Mouse (Mus musculus): Measurements from ENCODE around the gene Use1. TPM values are rescaled to one million over a fixed set of nuclear protein-coding genes. Genes with fewer than 3 reads are reported as not detected.

The Use1 gene
- total and polyA plus RNA-seq, 3 experiments = 69.6 to 130 (median 98.7) TPM

- no peak overlapping the region for H3K9ac ChIP-seq (ENCODE audit: insufficient read depth, low read depth)
- H3K36me3 ChIP-seq (replicated peaks in 1 of 2; ENCODE audit: control insufficient read depth in 1 of 2, insufficient read depth in 1 of 2, low read length in 1 of 2) = peaks cover 32 to 42% of the 10 kb centered on the region in 2 experiments
- no peak overlapping the region for H3K27ac ChIP-seq (ENCODE audit: insufficient read depth, low read depth)
- no peak for DNase-seq (ENCODE audit: extremely low read depth)
- H3K4me3 ChIP-seq (replicated peaks in 1 of 3; ENCODE audit: low read depth in 2 of 3, low read length in 2 of 3, poor library complexity in 1 of 3) = no peak overlapping the region
- H3K4me1 ChIP-seq (ENCODE audit: control insufficient read depth in 1 of 2, insufficient read depth in 2 of 2) = peaks cover 8 to 21% of the 10 kb centered on the region in 2 experiments; a peak in 3 of 4 replicates
- no peaks in the 10 kb centered on the region for H3K9me3 ChIP-seq (replicated peaks; ENCODE audit: low read length)
- dilution Hi-C loops (cut with MboI; ENCODE audit: extremely low pct_ligation_motif_present, extremely low pct_unique_long_range_greater_than_20kb, low sequenced_read_pairs) (no loop called here), in situ Hi-C loops (cut with MboI; ENCODE audit: low pct_ligation_motif_present, low pct_unique_long_range_greater_than_20kb, low sequenced_read_pairs) (no loop called here)
- no peak overlapping the region for H3K4me2 ChIP-seq (ENCODE audit: insufficient read depth, low read depth, poor library complexity, severe bottlenecking)
- no peaks in the 10 kb centered on the region for H3K27me3 ChIP-seq (replicated peaks)
- peak; percentile 40; the same call in 1 of the 2 replicates for TF ChIP-seq ZNF384 (IDR thresholded peaks at IDR 0.05; ENCODE audit: low read depth, low read length)
- peak; percentile 70; the same call in 1 of the 2 replicates for TF ChIP-seq POLR2AphosphoS2 (IDR thresholded peaks at IDR 0.05; ENCODE audit: low read depth, low read length)
- TF ChIP-seq ZMIZ1 (IDR thresholded peaks at IDR 0.05; ENCODE audit: low read depth, low read length) = no peak
- no peak for TF ChIP-seq NRF1 (IDR thresholded peaks at IDR 0.05; ENCODE audit: low read depth, low read length)
- TF ChIP-seq CHD2 (IDR thresholded peaks at IDR 0.05; ENCODE audit: low read length) = 0 out of 2 replicates have a peak, but pooled peaks have one; percentile 10
- TF ChIP-seq POLR2A (IDR thresholded peaks at IDR 0.05; ENCODE audit: low read depth, low read length) = peak; percentile 47
- H3K79me2 ChIP-seq (replicated peaks; ENCODE audit: control insufficient read depth, extremely low read depth, insufficient read depth, poor library complexity, severe bottlenecking) = 0 out of 2 replicates have a peak, but pooled peaks cover 5% of the 10 kb centered on the region
Measured at GRCm38 (mm10) chr8:71411535-71412273, 45.1 kb downstream of the Use1 start.

Other genes with a start within 250 kb of the Use1 start
Only the 20 nearest of the 22 such genes appear.
- 26.1 and 29.0 TPM in 2 replicates for gene Myo9b, start 94.1 kb upstream of the Use1 start, total RNA-seq (2012; rRNA removed)
- 14.2 and 15.3 TPM in 2 replicates for gene Myo9b, start 94.1 kb upstream of the Use1 start, total RNA-seq (2014; rRNA removed)
- 31.5 and 36.2 TPM in 2 replicates for gene Myo9b, start 94.1 kb upstream of the Use1 start, polyA plus RNA-seq (2012; ENCODE audit: insufficient read length, low read depth)
- 25.1 and 33.7 TPM in 2 replicates for gene Haus8, start 93.9 kb upstream of the Use1 start, total RNA-seq (2012; rRNA removed)
- 21.0 and 25.2 TPM in 2 replicates for gene Haus8, start 93.9 kb upstream of the Use1 start, total RNA-seq (2014; rRNA removed)
- gene Haus8, start 93.9 kb upstream of the Use1 start, polyA plus RNA-seq (2012; ENCODE audit: insufficient read length, low read depth) = 30.3 and 40.5 TPM in 2 replicates
- gene Ocel1, start 4.5 kb downstream of the Use1 start, total RNA-seq (2012; rRNA removed) = 7.1 and 8.9 TPM in 2 replicates
- 4.4 and 4.8 TPM in 2 replicates for gene Ocel1, start 4.5 kb downstream of the Use1 start, total RNA-seq (2014; rRNA removed)
- 4.5 and 7.4 TPM in 2 replicates for gene Ocel1, start 4.5 kb downstream of the Use1 start, polyA plus RNA-seq (2012; ENCODE audit: insufficient read length, low read depth)
- gene Nr2f6, start 15.1 kb downstream of the Use1 start, total RNA-seq (2012; rRNA removed) = 25.2 and 25.3 TPM in 2 replicates
- 11.8 and 13.1 TPM in 2 replicates for gene Nr2f6, start 15.1 kb downstream of the Use1 start, total RNA-seq (2014; rRNA removed)
- gene Nr2f6, start 15.1 kb downstream of the Use1 start, polyA plus RNA-seq (2012; ENCODE audit: insufficient read length, low read depth) = 14.2 and 15.6 TPM in 2 replicates
- not detected in 2 replicates for gene Ushbp1, start 29.0 kb downstream of the Use1 start, total RNA-seq (2012; rRNA removed)
- not detected in 2 replicates for gene Ushbp1, start 29.0 kb downstream of the Use1 start, total RNA-seq (2014; rRNA removed)
- gene Ushbp1, start 29.0 kb downstream of the Use1 start, polyA plus RNA-seq (2012; ENCODE audit: insufficient read length, low read depth) = not detected in 2 replicates
- gene Babam1, start 30.0 kb downstream of the Use1 start, total RNA-seq (2012; rRNA removed) = 66.0 and 67.3 TPM in 2 replicates
- gene Babam1, start 30.0 kb downstream of the Use1 start, total RNA-seq (2014; rRNA removed) = 47.6 and 56.7 TPM in 2 replicates
- 132 and 137 TPM in 2 replicates for gene Babam1, start 30.0 kb downstream of the Use1 start, polyA plus RNA-seq (2012; ENCODE audit: insufficient read length, low read depth)
- 17.9 and 24.7 TPM in 2 replicates for gene Ankle1, start 39.2 kb downstream of the Use1 start, total RNA-seq (2012; rRNA removed)
- gene Ankle1, start 39.2 kb downstream of the Use1 start, total RNA-seq (2014; rRNA removed) = 9.0 and 9.4 TPM in 2 replicates
- 17.4 and 17.6 TPM in 2 replicates for gene Ankle1, start 39.2 kb downstream of the Use1 start, polyA plus RNA-seq (2012; ENCODE audit: insufficient read length, low read depth)
- 28.2 and 33.2 TPM in 2 replicates for gene Abhd8, start 96.8 kb downstream of the Use1 start, total RNA-seq (2012; rRNA removed)
- 8.5 and 8.9 TPM in 2 replicates for gene Abhd8, start 96.8 kb downstream of the Use1 start, total RNA-seq (2014; rRNA removed)
- 5.2 and 6.0 TPM in 2 replicates for gene Abhd8, start 96.8 kb downstream of the Use1 start, polyA plus RNA-seq (2012; ENCODE audit: insufficient read length, low read depth)
- 150 and 180 TPM in 2 replicates for gene Mrpl34, start 98.1 kb downstream of the Use1 start, total RNA-seq (2012; rRNA removed)
- gene Mrpl34, start 98.1 kb downstream of the Use1 start, total RNA-seq (2014; rRNA removed) = 80.1 and 94.4 TPM in 2 replicates
- 123 and 133 TPM in 2 replicates for gene Mrpl34, start 98.1 kb downstream of the Use1 start, polyA plus RNA-seq (2012; ENCODE audit: insufficient read length, low read depth)
- 59.3 and 62.8 TPM in 2 replicates for gene Dda1, start 102.4 kb downstream of the Use1 start, total RNA-seq (2012; rRNA removed)
- 49.8 and 57.4 TPM in 2 replicates for gene Dda1, start 102.4 kb downstream of the Use1 start, total RNA-seq (2014; rRNA removed)
- gene Dda1, start 102.4 kb downstream of the Use1 start, polyA plus RNA-seq (2012; ENCODE audit: insufficient read length, low read depth) = 65.8 and 78.1 TPM in 2 replicates
- 5.5 and 6.7 TPM in 2 replicates for gene Ano8, start 119.1 kb downstream of the Use1 start, total RNA-seq (2012; rRNA removed)
- 1.8 and 1.9 TPM in 2 replicates for gene Ano8, start 119.1 kb downstream of the Use1 start, total RNA-seq (2014; rRNA removed)
- 1.8 and 2.1 TPM in 2 replicates for gene Ano8, start 119.1 kb downstream of the Use1 start, polyA plus RNA-seq (2012; ENCODE audit: insufficient read length, low read depth)
- 26.7 and 29.0 TPM in 2 replicates for gene Gtpbp3, start 121.3 kb downstream of the Use1 start, total RNA-seq (2012; rRNA removed)
- gene Gtpbp3, start 121.3 kb downstream of the Use1 start, total RNA-seq (2014; rRNA removed) = 19.5 and 20.7 TPM in 2 replicates
- 17.4 and 21.6 TPM in 2 replicates for gene Gtpbp3, start 121.3 kb downstream of the Use1 start, polyA plus RNA-seq (2012; ENCODE audit: insufficient read length, low read depth)
- gene Plvap, start 144.9 kb downstream of the Use1 start, total RNA-seq (2012; rRNA removed) = 0.04 TPM in 1 of 2 replicates, not detected in the other
- gene Plvap, start 144.9 kb downstream of the Use1 start, total RNA-seq (2014; rRNA removed) = not detected in 2 replicates
- gene Plvap, start 144.9 kb downstream of the Use1 start, polyA plus RNA-seq (2012; ENCODE audit: insufficient read length, low read depth) = 0.27 and 0.37 TPM in 2 replicates
- not detected in 2 replicates for gene Ccdc194, start 158.9 kb downstream of the Use1 start, total RNA-seq (2012; rRNA removed)
- gene Ccdc194, start 158.9 kb downstream of the Use1 start, total RNA-seq (2014; rRNA removed) = not detected in 2 replicates
- not detected in 2 replicates for gene Ccdc194, start 158.9 kb downstream of the Use1 start, polyA plus RNA-seq (2012; ENCODE audit: insufficient read length, low read depth)
- 404 and 424 TPM in 2 replicates for gene Bst2, start 170.6 kb downstream of the Use1 start, total RNA-seq (2012; rRNA removed)
- gene Bst2, start 170.6 kb downstream of the Use1 start, total RNA-seq (2014; rRNA removed) = 304 and 321 TPM in 2 replicates
- gene Bst2, start 170.6 kb downstream of the Use1 start, polyA plus RNA-seq (2012; ENCODE audit: insufficient read length, low read depth) = 214 and 243 TPM in 2 replicates
- gene Mvb12a, start 176.1 kb downstream of the Use1 start, total RNA-seq (2012; rRNA removed) = 113 and 128 TPM in 2 replicates
- gene Mvb12a, start 176.1 kb downstream of the Use1 start, total RNA-seq (2014; rRNA removed) = 149 and 157 TPM in 2 replicates
- 80.5 and 82.1 TPM in 2 replicates for gene Mvb12a, start 176.1 kb downstream of the Use1 start, polyA plus RNA-seq (2012; ENCODE audit: insufficient read length, low read depth)
- gene Tmem221, start 192.0 kb downstream of the Use1 start, total RNA-seq (2012; rRNA removed) = 0.21 and 0.51 TPM in 2 replicates
- not detected in 2 replicates for gene Tmem221, start 192.0 kb downstream of the Use1 start, total RNA-seq (2014; rRNA removed)
- gene Tmem221, start 192.0 kb downstream of the Use1 start, polyA plus RNA-seq (2012; ENCODE audit: insufficient read length, low read depth) = not detected in 2 replicates
- 0.04 TPM in 1 of 2 replicates, not detected in the other for gene Nxnl1, start 199.8 kb downstream of the Use1 start, total RNA-seq (2012; rRNA removed)
- gene Nxnl1, start 199.8 kb downstream of the Use1 start, total RNA-seq (2014; rRNA removed) = not detected in 2 replicates
- 0.08 TPM in 1 of 2 replicates, not detected in the other for gene Nxnl1, start 199.8 kb downstream of the Use1 start, polyA plus RNA-seq (2012; ENCODE audit: insufficient read length, low read depth)
- gene Slc27a1, start 202.0 kb downstream of the Use1 start, total RNA-seq (2012; rRNA removed) = 2.7 and 4.0 TPM in 2 replicates
- 1.8 and 2.3 TPM in 2 replicates for gene Slc27a1, start 202.0 kb downstream of the Use1 start, total RNA-seq (2014; rRNA removed)
- gene Slc27a1, start 202.0 kb downstream of the Use1 start, polyA plus RNA-seq (2012; ENCODE audit: insufficient read length, low read depth) = 2.3 and 2.4 TPM in 2 replicates
- 183 and 215 TPM in 2 replicates for gene Pgls, start 225.3 kb downstream of the Use1 start, total RNA-seq (2012; rRNA removed)
- 94.2 and 118 TPM in 2 replicates for gene Pgls, start 225.3 kb downstream of the Use1 start, total RNA-seq (2014; rRNA removed)
- gene Pgls, start 225.3 kb downstream of the Use1 start, polyA plus RNA-seq (2012; ENCODE audit: insufficient read length, low read depth) = 72.5 and 74.9 TPM in 2 replicates

Data from CH12.LX (cell line).